Mouse (Mus musculus) testis, adult 2 months (tissue): ENCODE data around the gene Myh9.

Experiments used
- CTCF ChIP-seq: fragments of 200-500 bp; IDR thresholded peaks from 2 replicates; pipeline ENCODE4 v1.5.1; 2012; ENCODE audit warnings: low read depth, mild to moderate bottlenecking, inconsistent platforms, low read length, moderate library complexity; ENCODE audit not compliant: control insufficient read depth, insufficient read depth, insufficient replicate concordance
- POLR2A ChIP-seq: fragments of 200-500 bp; IDR thresholded peaks from 2 replicates; pipeline ENCODE4 v1.6.1; 2012; ENCODE audit warnings: low read depth, mild to moderate bottlenecking, inconsistent platforms, low read length, moderate library complexity; ENCODE audit not compliant: control insufficient read depth

- no peak for TF ChIP-seq CTCF
- no peak for TF ChIP-seq POLR2A
These were observed 39.0 kb downstream of the Myh9 start for GRCm38 (mm10) chr15:77802992-77803391.
